Mouse (Mus musculus) stomach, postnatal 0 days (tissue): ENCODE data around the gene Hint1. TPM values are rescaled to one million over a fixed set of nuclear protein-coding genes. Genes with fewer than 3 reads are reported as not detected.
A peak's percentile ranks its signal among the peaks of the same experiment; 100 is the strongest.

Experiments used
- ATAC-seq: fragments of 200-750 bp; cut with Nextera tagmentation; 2 replicates; pipeline ENCODE4 v1.8.0; 2017; ENCODE audit not compliant: low FRiP score, low TSS enrichment
- DNase-seq: peaks from one replicate; pipeline ENCODE4 v3.0.0-alpha.2; 2016; ENCODE audit warnings: low spot score
- H3K27ac ChIP-seq: fragments of 300-500 bp; sonication (generic); replicated peaks from 2 replicates; pipeline ENCODE4 v1.5.1; 2014; ENCODE audit warnings: mild to moderate bottlenecking, control low read depth
- H3K27me3 ChIP-seq: fragments of 300-500 bp; sonication (generic); 2 replicates; pipeline ENCODE4 v1.6.1; 2014; ENCODE audit warnings: low read length; ENCODE audit not compliant: control insufficient read depth, insufficient read depth
- H3K36me3 ChIP-seq: fragments of 300-500 bp; sonication (generic); 2 replicates; pipeline ENCODE4 v1.6.1; 2014; ENCODE audit warnings: low read length, mixed read lengths; ENCODE audit not compliant: control insufficient read depth, insufficient read depth
- H3K4me1 ChIP-seq: fragments of 300-500 bp; sonication (generic); replicated peaks from 2 replicates; pipeline ENCODE4 v1.6.1; 2014; ENCODE audit warnings: antibody characterized with exemption; ENCODE audit not compliant: control insufficient read depth, insufficient read depth
- H3K4me2 ChIP-seq: fragments of 300-500 bp; sonication (generic); replicated peaks from 2 replicates; pipeline ENCODE4 v1.6.1; 2014; ENCODE audit warnings: low read depth, mild to moderate bottlenecking, control low read depth, moderate library complexity
- H3K4me3 ChIP-seq: fragments of 300-500 bp; sonication (generic); 2 replicates; pipeline ENCODE4 v1.5.1; 2014; ENCODE audit warnings: low read depth, low read length, control low read depth
- H3K9ac ChIP-seq: fragments of 300-500 bp; sonication (generic); 2 replicates; pipeline ENCODE4 v1.6.1; 2014; ENCODE audit warnings: mild to moderate bottlenecking, low read length, control low read depth, mixed read lengths
- H3K9me3 ChIP-seq: fragments of 300-500 bp; sonication (generic); 2 replicates; pipeline ENCODE4 v1.6.1; 2016; ENCODE audit warnings: low read length; ENCODE audit not compliant: control insufficient read depth
- CTCF ChIP-seq: IDR thresholded peaks from 2 replicates; pipeline ENCODE4 v1.5.1; 2016; ENCODE audit warnings: antibody characterized with exemption, low read depth, mild to moderate bottlenecking, moderate library complexity
- EP300 ChIP-seq: optimal IDR thresholded peaks from 2 replicates; pipeline ENCODE3; 2016; ENCODE audit warnings: antibody characterized with exemption
- WGBS: fragments of 180-500 bp; shearing (Covaris S2); extraction: QIAGEN DNeasy Blood & Tissue Kit; methylation state at CpG from one replicate; pipeline ENCODE4 v1.1.7; 2014; 5-methylcytosine and 5-hydroxymethylcytosine counted together
- polyA plus RNA-seq: library from polyadenylated mRNA; unstranded; fragments of >200 nt; fragmentation: Nextera tagmentation; extraction: Ambion mirVana; gene quantifications from 2 replicates; pipeline ENCODE4 v1.2.1, GENCODE M21; 2015

Hint1 gene
- polyA plus RNA-seq, 1 experiment from 2014 or later = 824 TPM

DNA sequence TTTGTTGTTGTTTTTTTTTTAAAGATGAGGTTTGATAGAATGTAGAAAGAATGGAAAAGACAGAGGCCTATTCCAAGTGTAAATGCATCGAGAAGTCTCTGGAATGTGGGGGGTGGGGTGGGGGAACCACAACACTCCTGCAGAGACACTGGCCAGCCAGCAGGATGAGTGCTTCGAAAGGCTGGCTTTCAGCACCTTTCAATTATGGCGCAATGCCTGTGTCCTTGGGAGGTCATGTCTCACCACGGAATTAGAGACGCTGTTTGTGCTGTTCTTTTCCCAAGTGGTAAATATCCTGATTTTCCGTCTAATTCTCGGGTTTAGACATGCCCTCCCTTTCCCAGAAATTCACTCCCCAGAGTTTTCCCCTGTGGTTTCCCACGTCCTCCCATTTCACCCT lies 16.5 kb downstream of the Hint1 start:
- Histone ChIP-seq H3K27ac (no peak overlapping the region), H3K36me3 (no peaks in the 10 kb centered on the region), H3K27me3 (no peaks in the 10 kb centered on the region), H3K4me3 (no peak overlapping the region), H3K4me1 (no peaks in the 10 kb centered on the region), H3K9ac (no peak overlapping the region), H3K9me3 (no peaks in the 10 kb centered on the region), H3K4me2 (no peak overlapping the region)
- 40% methylated on average over 8 of the region's 8 CpGs for WGBS
- DNase-seq (no peak), ATAC-seq (no peak)
- TF ChIP-seq EP300 (no peak), CTCF (peak; percentile 44)

- H3K9ac ChIP-seq = no peak overlapping the region
- H3K4me3 ChIP-seq = no peak overlapping the region
- ATAC-seq (no peak), DNase-seq (no peak)
- WGBS = 78% methylated on average over 5 of the region's 5 CpGs
- no peaks in the 10 kb centered on the region for H3K4me1 ChIP-seq
- no peaks in the 10 kb centered on the region for H3K27me3 ChIP-seq
- no peak for TF ChIP-seq CTCF
- no peak for TF ChIP-seq EP300
- no peaks in the 10 kb centered on the region for H3K9me3 ChIP-seq
- H3K36me3 ChIP-seq = no peaks in the 10 kb centered on the region
- H3K27ac ChIP-seq = peak overlapping the region; percentile 53
- no peak overlapping the region for H3K4me2 ChIP-seq
Observed at GRCm38 (mm10) chr11:54884197-54884828, 18.1 kb downstream of the Hint1 start.

DNA sequence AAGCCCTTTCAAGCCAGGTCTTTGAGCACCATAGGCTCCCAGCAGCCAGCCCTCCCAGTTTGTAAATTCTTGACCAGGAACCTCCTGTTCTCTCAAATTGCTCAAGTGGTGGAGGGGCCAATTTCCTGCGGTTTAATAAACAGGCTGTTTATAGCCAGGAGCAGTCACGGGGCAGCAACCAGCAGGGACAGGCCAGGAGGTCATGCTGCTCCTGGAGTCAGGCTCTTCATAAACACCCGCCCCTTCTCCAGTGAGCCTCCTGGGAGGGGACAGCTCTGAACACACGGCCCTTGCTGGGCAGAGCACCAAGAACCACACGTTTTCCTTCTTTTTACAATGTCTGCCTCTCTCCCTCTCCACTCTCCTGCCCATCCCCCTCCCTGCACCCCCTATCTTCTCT lies 18.8 kb downstream of the Hint1 start:
- Histone ChIP-seq H3K4me2 (no peak overlapping the region), H3K9ac (no peak overlapping the region), H3K4me1 (no peaks in the 10 kb centered on the region), H3K4me3 (no peak overlapping the region), H3K9me3 (no peaks in the 10 kb centered on the region), H3K27me3 (no peaks in the 10 kb centered on the region), H3K27ac (peak overlapping the region; percentile 53), H3K36me3 (no peaks in the 10 kb centered on the region)
- TF ChIP-seq CTCF (no peak), EP300 (no peak)
- ATAC-seq = peak; percentile 70; the same call in 1 of the 2 replicates
- WGBS = 12% methylated on average over 5 of the region's 5 CpGs
- no peak for DNase-seq

- TF ChIP-seq CTCF = no peak
- TF ChIP-seq EP300 = no peak
- H3K36me3 ChIP-seq = no peaks in the 10 kb centered on the region
- 0 out of 2 replicates have a peak overlapping the region, but pooled peaks have one; percentile 40 for H3K27ac ChIP-seq
Observed at GRCm38 (mm10) chr11:54885406-54885805, 19.2 kb downstream of the Hint1 start.

GRCm38 (mm10) chr11:54887927-54888326 lies 21.7 kb downstream of the Hint1 start:
- WGBS = 64% methylated on average over 6 of the region's 6 CpGs
- Histone ChIP-seq H3K9ac (no peak overlapping the region), H3K4me1 (no peaks in the 10 kb centered on the region), H3K4me2 (no peak overlapping the region), H3K27ac (no peak overlapping the region), H3K4me3 (no peak overlapping the region), H3K27me3 (no peaks in the 10 kb centered on the region), H3K36me3 (no peaks in the 10 kb centered on the region), H3K9me3 (no peaks in the 10 kb centered on the region)
- no peak for DNase-seq
- TF ChIP-seq CTCF (no peak), EP300 (no peak)
- ATAC-seq = no peak

More at GRCm38 (mm10) chr11:54885406-54885805, 19.2 kb downstream of the Hint1 start:
- H3K4me2 ChIP-seq = no peak overlapping the region
- no peaks in the 10 kb centered on the region for H3K9me3 ChIP-seq
- H3K4me1 ChIP-seq = no peaks in the 10 kb centered on the region
- H3K4me3 ChIP-seq = no peak overlapping the region
- H3K9ac ChIP-seq = no peak overlapping the region
- H3K27me3 ChIP-seq = no peaks in the 10 kb centered on the region
- WGBS = 89% methylated on average over 2 of the region's 2 CpGs
- no peak for DNase-seq
- ATAC-seq = no peak

DNA sequence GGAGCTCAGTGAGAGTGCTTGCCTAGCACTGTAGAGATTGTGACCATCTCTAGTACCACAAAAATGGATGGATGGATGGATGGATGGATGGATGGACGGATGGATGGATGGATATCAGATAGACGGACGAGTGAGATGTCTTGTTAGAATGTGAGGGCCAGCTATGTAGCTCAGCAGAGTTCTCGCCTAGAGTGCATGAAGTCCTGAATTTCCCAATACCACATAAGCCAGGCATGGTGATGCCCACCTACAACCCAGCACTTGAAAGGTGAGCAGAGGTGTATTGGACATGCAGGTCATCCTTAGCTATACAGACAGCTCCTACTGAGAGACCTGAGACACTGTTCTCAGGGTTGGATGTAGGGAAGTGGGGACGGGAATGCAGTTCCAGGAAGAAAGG lies 25.2 kb downstream of the Hint1 start:
- Histone ChIP-seq H3K4me3 (no peak overlapping the region), H3K36me3 (no peaks in the 10 kb centered on the region), H3K27me3 (no peaks in the 10 kb centered on the region), H3K4me1 (no peaks in the 10 kb centered on the region), H3K4me2 (no peak overlapping the region), H3K27ac (no peak overlapping the region), H3K9me3 (no peaks in the 10 kb centered on the region), H3K9ac (no peak overlapping the region)
- no peak for TF ChIP-seq EP300
- no peak for TF ChIP-seq CTCF
- ATAC-seq (no peak), DNase-seq (no peak)
- 83% methylated on average over 5 of the region's 5 CpGs for WGBS
